Mouse (Mus musculus) olfactory bulb, adult 2 months (tissue): ENCODE data around the gene BC017158. TPM values are rescaled to one million over a fixed set of nuclear protein-coding genes. Genes with fewer than 3 reads are reported as not detected.

ENCODE experiments used
- H3K27ac ChIP-seq: fragments of 200-500 bp; 2 replicates; pipeline ENCODE4 v1.5.1; 2012; ENCODE audit warnings: low read depth, low read length; ENCODE audit not compliant: insufficient read depth
- H3K4me1 ChIP-seq: fragments of 200-500 bp; 2 replicates; pipeline ENCODE4 v1.6.1; 2012; ENCODE audit warnings: low read length; ENCODE audit not compliant: control insufficient read depth, insufficient read depth
- H3K4me3 ChIP-seq: fragments of 200-500 bp; 2 replicates; pipeline ENCODE4 v1.5.1; 2012; ENCODE audit warnings: mild to moderate bottlenecking, low read depth, low read length, moderate library complexity; ENCODE audit not compliant: insufficient read depth
- CTCF ChIP-seq: fragments of 200-500 bp; IDR thresholded peaks from 2 replicates; pipeline ENCODE4 v1.5.1; 2012; ENCODE audit warnings: low read depth, mild to moderate bottlenecking, low read length, moderate library complexity; ENCODE audit not compliant: insufficient read depth
- POLR2A ChIP-seq: fragments of 200-500 bp; IDR thresholded peaks from 2 replicates; pipeline ENCODE4 v1.6.1; 2012; ENCODE audit warnings: mild to moderate bottlenecking, low read depth, low read length, moderate library complexity; ENCODE audit not compliant: insufficient read depth
- WGBS: fragments of 180-500 bp; shearing (Covaris S2); methylation state at CpG from one replicate; pipeline ENCODE4 v1.1.7; 2018; 5-methylcytosine and 5-hydroxymethylcytosine counted together
- polyA plus RNA-seq: library from polyadenylated mRNA; stranded (reverse); fragments of >200 nt; gene quantifications from 2 replicates; pipeline ENCODE4 v1.2.4, GENCODE M21; 2012; ENCODE audit warnings: low replicate concordance; ENCODE audit not compliant: missing spikeins, insufficient read depth, insufficient read length

BC017158 gene
- polyA plus RNA-seq, 1 experiment, result not detected

GRCm38 (mm10) chr7:128276051-128276450 is 21.9 kb downstream of the BC017158 start:
- TF ChIP-seq POLR2A (no peak), CTCF (no peak)
- no peak overlapping the region for H3K4me3 ChIP-seq
- H3K4me1 ChIP-seq, result no peaks in the 10 kb centered on the region
- H3K27ac ChIP-seq, result no peak overlapping the region
- 82% methylated on average over 6 of the region's 6 CpGs for WGBS

GRCm38 (mm10) chr7:128271496-128271895 is 26.5 kb downstream of the BC017158 start:
- Histone ChIP-seq H3K4me1 (no peaks in the 10 kb centered on the region), H3K27ac (no peak overlapping the region), H3K4me3 (no peak overlapping the region)
- no peak for TF ChIP-seq POLR2A
- 88% methylated on average over 9 of the region's 9 CpGs for WGBS

- 70% methylated on average over 13 of the region's 13 CpGs for WGBS
- Histone ChIP-seq H3K27ac (no peak overlapping the region), H3K4me1 (no peaks in the 10 kb centered on the region), H3K4me3 (no peak overlapping the region)
- TF ChIP-seq CTCF (no peak), POLR2A (no peak)
Measured at GRCm38 (mm10) chr7:128270431-128270850, 27.5 kb downstream of the BC017158 start.

DNA sequence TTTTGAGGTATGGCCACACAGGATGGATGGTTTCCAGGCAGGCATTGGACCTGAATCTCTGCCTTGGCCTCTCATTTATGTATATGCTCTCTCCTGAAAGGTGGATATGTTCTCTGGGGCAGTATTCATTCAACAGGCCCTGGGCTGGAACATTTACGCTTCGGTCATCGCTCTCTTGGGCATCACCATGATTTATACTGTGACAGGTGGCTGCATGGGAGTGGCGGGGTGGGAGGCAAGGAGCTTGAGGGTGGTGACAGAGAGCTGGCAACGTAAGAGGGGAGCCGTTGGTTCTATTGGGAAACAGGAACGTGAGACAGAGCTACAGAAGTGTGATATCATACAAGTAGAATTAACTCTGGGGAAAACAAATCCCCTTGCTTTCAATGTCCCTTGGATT is 30.2 kb downstream of the BC017158 start:
- Histone ChIP-seq H3K27ac (no peak overlapping the region), H3K4me3 (no peak overlapping the region), H3K4me1 (no peaks in the 10 kb centered on the region)
- TF ChIP-seq CTCF (no peak), POLR2A (no peak)
- WGBS, result 89% methylated on average over 7 of the region's 7 CpGs

DNA sequence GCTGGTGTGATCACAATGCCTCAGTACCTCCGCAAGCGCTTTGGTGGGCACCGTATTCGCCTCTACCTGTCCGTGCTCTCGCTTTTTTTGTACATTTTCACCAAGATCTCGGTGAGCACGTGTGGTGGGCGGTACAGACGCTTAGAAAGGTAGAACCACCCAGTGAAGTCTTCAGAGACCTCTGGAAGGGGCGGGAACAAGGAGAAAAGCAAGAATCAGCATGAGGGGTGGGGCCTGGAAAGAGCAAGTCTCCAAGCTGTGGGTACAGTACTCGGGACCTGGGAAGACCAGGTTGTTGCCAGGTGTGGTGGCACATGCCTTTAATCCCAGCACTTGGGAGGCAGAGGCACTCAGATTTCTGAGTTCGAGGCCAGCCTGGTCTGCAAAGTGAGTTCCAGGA is 30.6 kb downstream of the BC017158 start:
- 66% methylated on average over 13 of the region's 13 CpGs for WGBS
- TF ChIP-seq CTCF (no peak), POLR2A (no peak)
- no peak overlapping the region for H3K4me3 ChIP-seq
- no peak overlapping the region for H3K27ac ChIP-seq
- H3K4me1 ChIP-seq, result no peaks in the 10 kb centered on the region

DNA sequence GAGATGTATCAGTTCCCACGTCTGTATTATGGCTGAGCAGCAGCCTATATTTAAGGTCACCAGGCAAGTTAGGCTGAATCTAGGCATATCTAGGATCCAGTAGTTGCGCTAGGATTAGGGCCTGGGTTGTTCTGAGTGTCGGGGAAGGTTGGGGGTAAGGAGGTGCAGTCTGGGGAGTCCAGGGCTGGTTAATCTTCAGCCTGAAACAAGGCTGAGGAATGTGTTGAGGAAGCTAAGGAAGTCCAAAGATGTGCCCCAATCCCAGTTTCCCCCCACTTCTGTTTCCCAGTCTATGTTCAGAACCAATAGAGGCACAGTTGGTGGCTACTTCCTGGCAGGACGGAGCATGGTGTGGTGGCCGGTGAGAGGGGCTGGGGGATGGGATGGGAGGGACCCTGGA is 31.9 kb downstream of the BC017158 start:
- TF ChIP-seq POLR2A (no peak), CTCF (no peak)
- WGBS, result 85% methylated on average over 5 of the region's 5 CpGs
- Histone ChIP-seq H3K27ac (no peak overlapping the region), H3K4me1 (no peaks in the 10 kb centered on the region), H3K4me3 (no peak overlapping the region)

DNA sequence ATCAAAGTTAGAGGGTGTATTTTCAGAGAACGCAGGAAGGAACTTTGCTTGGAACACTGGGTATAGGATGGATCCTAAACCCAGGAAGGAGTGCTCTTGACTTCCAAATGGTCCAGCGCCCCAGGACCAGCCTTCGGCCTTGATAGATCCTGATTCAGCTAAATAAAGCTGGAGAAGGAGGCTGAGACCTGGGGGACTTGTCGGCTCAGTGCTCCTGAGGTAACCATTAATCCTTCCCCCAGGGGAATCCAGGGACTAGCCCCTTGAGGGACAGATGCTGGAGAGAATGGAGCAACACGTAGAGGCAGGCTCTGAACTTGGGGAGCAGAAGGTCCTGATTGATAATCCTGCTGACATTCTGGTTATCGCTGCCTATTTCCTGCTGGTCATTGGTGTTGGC is 32.6 kb downstream of the BC017158 start, which contains the start of gene Slc5a2:
Gene Slc5a2 (plus strand): TSS at position 247 of the 400 bp plus-strand sequence.
- 85% methylated on average over 6 of the region's 6 CpGs for WGBS
- Histone ChIP-seq H3K4me3 (no peak within 1 kb of the TSS), H3K27ac (no peak within 1 kb of the TSS), H3K4me1 (no peaks in the 10 kb centered on the region)
- TF ChIP-seq CTCF (no peak), POLR2A (no peak)

DNA sequence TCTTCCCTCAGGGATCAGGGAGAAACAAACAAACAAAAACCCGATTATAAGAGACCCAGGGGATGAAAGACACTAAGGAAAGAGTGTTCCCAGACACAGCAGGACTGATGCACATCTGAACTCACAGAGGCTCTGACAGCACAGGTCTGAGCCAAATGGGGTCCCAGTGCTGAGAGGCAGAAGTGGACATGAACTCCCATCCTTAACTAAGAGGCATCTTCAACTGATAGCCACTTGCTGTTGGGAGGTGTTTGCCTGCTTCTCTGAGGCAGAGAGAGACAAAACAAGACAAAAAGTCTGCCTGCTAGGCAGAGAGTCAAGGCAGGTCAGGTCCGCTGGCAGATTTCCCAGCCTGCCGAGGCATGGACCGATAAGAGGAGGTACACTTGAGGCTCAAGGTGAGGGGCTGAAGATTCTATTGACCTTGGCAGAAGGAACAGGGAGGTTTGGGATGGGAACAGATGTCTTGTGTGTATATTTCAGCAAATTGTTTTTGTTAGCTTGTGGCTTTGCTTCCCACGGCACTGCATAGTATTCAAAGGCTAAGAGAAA is 41.1 kb downstream of the BC017158 start:
- TF ChIP-seq CTCF (no peak), POLR2A (no peak)
- WGBS, result 47% methylated on average over 5 of the region's 5 CpGs
- Histone ChIP-seq H3K4me3 (no peak overlapping the region), H3K4me1 (peaks cover 15% of the 10 kb centered on the region), H3K27ac (no peak overlapping the region)

DNA sequence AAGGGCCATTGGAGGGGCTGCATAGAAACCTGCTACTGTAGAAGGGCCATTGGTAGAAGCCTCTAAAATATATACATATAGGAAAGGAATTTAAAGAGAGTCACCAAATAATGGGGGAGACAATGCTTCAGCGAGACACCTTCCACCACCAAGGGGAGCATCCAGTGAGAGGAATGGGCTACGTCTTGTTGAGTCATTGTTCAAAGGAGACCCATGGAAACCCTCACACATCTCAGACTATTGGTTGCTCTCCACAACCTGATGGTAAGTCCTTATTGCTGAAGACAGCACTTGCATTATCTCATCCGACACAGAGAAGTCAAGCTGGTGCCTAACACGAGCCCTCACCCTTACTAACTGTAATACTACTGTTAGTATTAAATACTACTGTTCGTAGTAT is 42.2 kb downstream of the BC017158 start:
- TF ChIP-seq CTCF, result no peak
- TF ChIP-seq POLR2A, result no peak
- peaks cover 15% of the 10 kb centered on the region for H3K4me1 ChIP-seq
- no peak overlapping the region for H3K27ac ChIP-seq
- 97% methylated on average over 5 of the region's 5 CpGs for WGBS
- H3K4me3 ChIP-seq, result no peak overlapping the region

DNA sequence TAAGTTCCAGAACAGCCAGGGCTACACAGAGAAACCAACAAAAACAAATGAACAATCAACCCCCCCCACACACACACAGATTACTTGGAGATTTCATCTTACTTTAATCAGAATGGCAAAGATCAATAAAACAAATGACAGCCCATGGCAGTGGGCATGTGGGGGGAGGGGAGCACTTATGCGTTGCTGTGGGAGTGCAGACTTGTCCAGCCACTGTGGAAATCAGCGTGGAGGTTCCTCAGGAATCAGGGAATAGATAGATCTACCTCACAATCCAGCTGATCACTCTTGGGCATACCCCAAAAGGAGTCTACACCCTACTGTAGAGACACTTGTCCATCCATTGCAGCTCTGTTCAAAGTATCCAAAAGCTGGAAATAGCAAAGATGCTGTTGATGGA is 43.0 kb downstream of the BC017158 start:
- Histone ChIP-seq H3K4me3 (no peak overlapping the region), H3K4me1 (peaks cover 15% of the 10 kb centered on the region), H3K27ac (no peak overlapping the region)
- TF ChIP-seq CTCF, result no peak
- no peak for TF ChIP-seq POLR2A
- WGBS, result 76% methylated on average over 2 of the region's 2 CpGs
